In the genomic region with DNA sequence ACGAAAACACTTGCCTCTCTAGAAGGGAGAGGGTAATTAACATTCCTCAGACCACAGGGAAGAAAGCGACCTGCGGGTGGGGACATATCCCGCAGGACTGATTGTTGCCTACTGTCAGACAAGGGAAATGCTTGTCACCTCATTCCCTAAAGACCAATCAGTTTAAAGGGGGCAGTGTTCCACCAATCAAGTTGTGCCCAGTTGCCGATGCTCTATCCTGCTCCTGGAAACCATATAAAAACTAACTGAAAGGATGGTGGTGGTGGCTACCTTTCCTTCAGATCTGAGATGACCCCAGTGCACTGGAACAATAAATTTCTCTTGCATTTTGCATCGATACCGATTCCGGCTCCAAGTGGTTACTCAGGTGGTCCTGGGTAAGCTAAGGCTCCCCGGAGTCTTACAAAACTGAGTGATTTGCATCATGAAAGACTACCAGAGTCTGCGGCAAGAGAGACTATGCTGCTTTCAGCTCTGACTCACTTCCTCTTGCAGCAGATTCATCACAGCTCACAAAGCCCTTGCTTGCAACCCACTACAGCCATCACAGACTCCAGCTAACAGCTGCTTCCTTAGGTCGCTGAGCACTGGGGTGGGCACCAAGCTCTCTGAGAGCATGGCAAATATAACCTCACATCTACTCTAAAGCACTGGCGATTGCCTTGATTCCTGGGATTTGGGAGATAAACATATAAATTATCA, we compare ENCODE assay signal across 9 mouse cellular contexts.
DNase-seq lines count a peak whose midpoint lies in the region; ATAC-seq and TF ChIP-seq lines count a peak whose summit lies in the region.
"Had no signal": no experiment of that assay in that cellular context is flagged by ENCODE, and none has a peak within 500 bp of the region (broad histone marks: within the 10 kb centered on the region; RNA-seq: fewer than 3 reads in every experiment).

No protein-coding gene starts in this region.

- H3K27me3 ChIP-seq in heart, embryonic 14.5 days (ENCODE audit: control insufficient read depth, insufficient read depth, low read length) = no peaks in the 10 kb centered on the region
- H3K27me3 ChIP-seq in heart, embryonic 12.5 days (replicated peaks) = no peaks in the 10 kb centered on the region
- no peaks in the 10 kb centered on the region for H3K27me3 ChIP-seq in kidney, adult 2 months (replicated peaks; ENCODE audit: control insufficient read depth, insufficient read depth, low read length)
- H3K27me3 ChIP-seq: liver, embryonic 13.5 days had no signal

- 0 out of 2 replicates have a peak, but pooled peaks have one; percentile 9 for TF ChIP-seq CTCF in kidney, adult 2 months (conservative IDR thresholded peaks at IDR 0.05; ENCODE audit: insufficient read depth, insufficient read length, low read depth, low read length)

- TF ChIP-seq POLR2A in kidney, adult 2 months (IDR thresholded peaks at IDR 0.05; ENCODE audit: low read depth, low read length) = no peak

- no peak overlapping the region for H3K9ac ChIP-seq in heart, embryonic 14.5 days (ENCODE audit: low read length)
- H3K9ac ChIP-seq in heart, embryonic 12.5 days = no peak overlapping the region
- H3K9ac ChIP-seq: liver, embryonic 13.5 days had no signal

- 0 out of 2 replicates have a peak overlapping the region, but pooled peaks have one; percentile 4 for H3K4me2 ChIP-seq in heart, embryonic 14.5 days (ENCODE audit: low read length)
- no peak overlapping the region for H3K4me2 ChIP-seq in heart, embryonic 12.5 days
- H3K4me2 ChIP-seq: liver, embryonic 13.5 days had no signal

- WGBS in heart, embryonic 14.5 days = 61% methylated on average over 12 of the region's 12 CpGs
- WGBS in heart, embryonic 12.5 days = 59% methylated on average over 12 of the region's 12 CpGs
- 55% methylated on average over 12 of the region's 12 CpGs for WGBS in kidney, adult 2 months

- H3K9me3 ChIP-seq in heart, embryonic 14.5 days (ENCODE audit: control insufficient read depth, low read length) = no peaks in the 10 kb centered on the region
- no peaks in the 10 kb centered on the region for H3K9me3 ChIP-seq in heart, embryonic 12.5 days (replicated peaks)
- H3K9me3 ChIP-seq: liver, embryonic 13.5 days had no signal

- no peak overlapping the region for H3K27ac ChIP-seq in heart, embryonic 14.5 days (replicated peaks in 1 of 2; ENCODE audit: control insufficient read depth in 1 of 2, insufficient read depth in 1 of 2, low read depth in 2 of 2, low read length in 2 of 2)
- no peak overlapping the region for H3K27ac ChIP-seq in heart, embryonic 12.5 days (ENCODE audit: poor library complexity, severe bottlenecking)
- H3K27ac ChIP-seq in kidney, adult 2 months (ENCODE audit: insufficient read depth, low read depth, low read length) = peak overlapping the region; percentile 60
- H3K27ac ChIP-seq: liver, embryonic 13.5 days had no signal

- ATAC-seq in heart, embryonic 14.5 days (ENCODE audit: insufficient number of reproducible peaks, insufficient read depth, low FRiP score, low read depth) = no peak
- no peak for ATAC-seq in heart, embryonic 12.5 days (ENCODE audit: insufficient number of reproducible peaks, low FRiP score)

- H3K4me3 ChIP-seq in heart, embryonic 14.5 days (ENCODE audit: control insufficient read depth in 1 of 2, insufficient read depth in 1 of 2, low read depth in 1 of 2, low read length in 2 of 2) = no peak overlapping the region
- no peak overlapping the region for H3K4me3 ChIP-seq in heart, embryonic 12.5 days
- H3K4me3 ChIP-seq in kidney, adult 2 months (ENCODE audit: insufficient read depth, low read depth, low read length) = peak overlapping the region; percentile 33
- H3K4me3 ChIP-seq: liver, embryonic 13.5 days had no signal

- no peaks in the 10 kb centered on the region for H3K36me3 ChIP-seq in heart, embryonic 14.5 days (ENCODE audit: control insufficient read depth, insufficient read depth, low read length)
- H3K36me3 ChIP-seq in heart, embryonic 12.5 days = no peaks in the 10 kb centered on the region
- H3K36me3 ChIP-seq in kidney, adult 2 months (ENCODE audit: control insufficient read depth, insufficient read depth, low read length) = no peaks in the 10 kb centered on the region
- H3K36me3 ChIP-seq: liver, embryonic 13.5 days had no signal

- H3K4me1 ChIP-seq in heart, embryonic 14.5 days (ENCODE audit: control insufficient read depth in 2 of 2, insufficient read depth in 2 of 2, low read length in 2 of 2) = no peaks in the 10 kb centered on the region
- no peaks in the 10 kb centered on the region for H3K4me1 ChIP-seq in heart, embryonic 12.5 days (replicated peaks)
- no peaks in the 10 kb centered on the region for H3K4me1 ChIP-seq in kidney, adult 2 months (ENCODE audit: control insufficient read depth, insufficient read depth, low read length)
- H3K4me1 ChIP-seq: liver, embryonic 13.5 days had no signal

- DNase-seq in thymus, postnatal 25 days = peak; percentile 2
- DNase-seq in thymus, postnatal 36 days = no peak
- DNase-seq in kidney, adult 2 months = peak; percentile 24
- DNase-seq in natural killer cell, adult 2 months (ENCODE audit: low spot score in 2 of 2) = no peak
- no peak for DNase-seq in thymus, postnatal 0 days (ENCODE audit: low spot score)
- no peak for DNase-seq in cerebellum, postnatal 36 days
- DNase-seq: liver, embryonic 13.5 days had no signal

Comparison
In these comparisons a context has a peak if more than half of its experiments do, and no peak if none do; other contexts are left out.
1. DNase-seq: peak in thymus, postnatal 25 days (single experiment) and kidney, adult 2 months (single experiment); none in thymus, postnatal 36 days (0 of 2), natural killer cell, adult 2 months (0 of 2), thymus, postnatal 0 days (single experiment) and cerebellum, postnatal 36 days (0 of 2).